Mouse (Mus musculus) G1E (cell line): ENCODE measurements around the gene Ppil2. TPM values are rescaled to one million over a fixed set of nuclear protein-coding genes. Genes with fewer than 3 reads are reported as not detected.

Experiments used
- ATAC-seq: 2 replicates; pipeline ENCODE4 v1.8.0; 2016; ENCODE audit warnings: mild to moderate bottlenecking; ENCODE audit not compliant: insufficient number of reproducible peaks, poor library complexity, low FRiP score, severe bottlenecking; ENCODE audit errors: extremely low read depth
- DNase-seq: peaks from one replicate; pipeline ENCODE4 v3.0.0; 2012; ENCODE audit warnings: low spot score
- H3K27me3 ChIP-seq: 2 replicates; pipeline ENCODE4 v1.6.1; 2012; ENCODE audit warnings: mild to moderate bottlenecking, low read length, inconsistent platforms; ENCODE audit not compliant: insufficient read depth
- H3K36me3 ChIP-seq: replicated peaks from 2 replicates; pipeline ENCODE3; 2012; ENCODE audit warnings: mild to moderate bottlenecking, inconsistent platforms
- H3K4me1 ChIP-seq: 2 replicates; pipeline ENCODE4 v1.6.1; 2012; ENCODE audit warnings: low read depth, low read length, inconsistent platforms, mixed read lengths; ENCODE audit not compliant: insufficient read depth
- H3K4me3 ChIP-seq: 2 replicates; pipeline ENCODE4 v1.5.1; 2012; ENCODE audit warnings: low read depth, mild to moderate bottlenecking, inconsistent platforms, low read length, moderate library complexity, mixed read lengths
- H3K9me3 ChIP-seq: replicated peaks from 2 replicates; pipeline ENCODE4 v1.6.1; 2012; ENCODE audit warnings: inconsistent platforms
- CTCF ChIP-seq: IDR thresholded peaks from 2 replicates; pipeline ENCODE4 v1.5.1; 2012; ENCODE audit warnings: low read depth, low read length, inconsistent platforms, mixed read lengths
- GATA1 ChIP-seq: IDR thresholded peaks from 2 replicates; pipeline ENCODE4 v1.6.1; 2012; ENCODE audit warnings: borderline replicate concordance, low read length, inconsistent platforms, mixed read lengths
- GATA2 ChIP-seq: IDR thresholded peaks from 2 replicates; pipeline ENCODE4 v1.6.1; 2012; ENCODE audit warnings: low read depth, low read length, inconsistent platforms, borderline replicate concordance
- POLR2AphosphoS5 ChIP-seq: IDR thresholded peaks from 2 replicates; pipeline ENCODE4 v1.6.1; 2012; ENCODE audit warnings: low read depth, low read length, inconsistent platforms; ENCODE audit not compliant: insufficient replicate concordance
- TAL1 ChIP-seq: conservative IDR thresholded peaks from 2 replicates; pipeline ENCODE4 v1.6.1; 2012; ENCODE audit warnings: low read depth, low read length, inconsistent platforms, mixed read lengths
- polyA plus RNA-seq: library from polyadenylated mRNA; stranded (reverse); fragments of >175 nt; gene quantifications from 2 replicates; pipeline ENCODE4 v1.2.3, GENCODE M21; 2012
- total RNA-seq, 2 experiments: library from RNA; stranded (forward) in 1 of 2; stranded (reverse) in 1 of 2; fragments of 200-1000 nt in 1 of 2; fragments of >200 nt in 1 of 2; fragmentation: Nextera tagmentation in 1 of 2; gene quantifications; 2 replicates each; pipeline ENCODE4 v1.2.3; 2014 to 2017

The Ppil2 gene
- total and polyA plus RNA-seq, 3 experiments = 65.1 to 127 (median 110) TPM

DNA sequence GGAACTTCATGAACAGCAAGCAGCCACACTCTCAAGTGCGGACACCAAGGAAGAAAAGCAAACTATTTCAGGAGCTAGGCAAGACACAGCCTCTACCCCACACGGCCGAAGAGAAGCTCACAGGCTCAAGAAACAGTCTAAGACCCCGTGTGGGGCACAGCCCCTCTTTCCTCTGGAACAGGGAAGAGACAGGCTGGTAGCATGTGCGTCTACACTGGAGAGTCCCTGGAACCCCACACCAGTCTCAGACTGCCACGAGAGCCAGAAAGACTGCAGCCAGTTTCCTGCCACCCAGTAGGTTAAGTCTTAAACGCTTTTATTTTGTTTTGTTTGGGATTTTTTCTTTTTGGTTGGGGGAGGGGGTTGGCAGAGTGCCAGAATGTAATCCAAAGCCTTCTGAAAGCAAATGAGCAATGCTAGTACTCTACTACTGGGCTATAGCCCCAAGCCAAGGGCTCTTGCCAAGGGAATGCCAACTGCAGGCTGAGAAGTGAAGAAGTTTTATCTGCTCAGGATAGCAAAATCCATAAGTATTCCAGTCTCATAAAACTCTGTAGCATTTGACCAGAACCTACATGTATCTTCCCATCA, 8.3 kb downstream of the Ppil2 start:
- H3K9me3 ChIP-seq = no peaks in the 10 kb centered on the region
- DNase-seq (no peak), ATAC-seq (no peak)
- peaks cover 95% of the 10 kb centered on the region for H3K36me3 ChIP-seq
- TF ChIP-seq TAL1 (no peak), CTCF (no peak)
- no peak overlapping the region for H3K4me3 ChIP-seq
- H3K27me3 ChIP-seq = no peaks in the 10 kb centered on the region
- peaks cover 10% of the 10 kb centered on the region for H3K4me1 ChIP-seq

- TF ChIP-seq GATA1 (no peak), CTCF (no peak), TAL1 (no peak), POLR2AphosphoS5 (no peak), GATA2 (no peak)
- Histone ChIP-seq H3K4me3 (no peak overlapping the region), H3K36me3 (peaks cover 99% of the 10 kb centered on the region), H3K9me3 (no peaks in the 10 kb centered on the region), H3K4me1 (peaks cover 3% of the 10 kb centered on the region; the same call in 1 of the 2 replicates), H3K27me3 (no peaks in the 10 kb centered on the region)
- no peak for DNase-seq
- ATAC-seq = no peak
These were observed 14.1 kb downstream of the Ppil2 start for GRCm38 (mm10) chr16:17096938-17097337.

DNA sequence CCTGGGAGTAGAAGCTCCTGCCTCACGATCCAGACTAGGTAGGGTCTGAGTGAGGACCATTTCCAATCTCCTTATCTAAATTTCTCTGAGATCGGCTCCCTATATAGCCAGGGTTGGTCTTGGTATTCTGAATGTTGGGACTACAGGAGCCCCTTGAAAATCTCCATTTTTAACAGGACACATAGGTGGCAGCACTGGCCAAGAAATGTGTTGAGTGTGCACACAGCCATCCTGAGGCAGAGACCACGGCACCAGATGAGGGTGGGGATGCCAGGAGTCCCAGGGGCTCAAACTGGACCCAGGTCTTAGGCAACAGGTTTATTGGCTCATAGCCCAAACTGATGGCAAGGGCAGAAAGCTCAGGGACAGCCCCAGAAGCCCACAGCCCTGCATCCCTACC, 22.7 kb downstream of the Ppil2 start:
- no peak for TF ChIP-seq GATA1
- TF ChIP-seq CTCF = no peak
- no peak for TF ChIP-seq TAL1
- TF ChIP-seq POLR2AphosphoS5 = no peak
- no peak for TF ChIP-seq GATA2
- no peaks in the 10 kb centered on the region for H3K4me1 ChIP-seq
- peaks cover 99% of the 10 kb centered on the region for H3K36me3 ChIP-seq

GRCm38 (mm10) chr16:17086669-17087193, 24.3 kb downstream of the Ppil2 start:
- Histone ChIP-seq H3K9me3 (no peaks in the 10 kb centered on the region), H3K4me1 (no peaks in the 10 kb centered on the region), H3K27me3 (no peaks in the 10 kb centered on the region), H3K4me3 (no peak overlapping the region), H3K36me3 (peaks cover 98% of the 10 kb centered on the region)
- TF ChIP-seq CTCF (no peak), POLR2AphosphoS5 (no peak), GATA2 (no peak), TAL1 (no peak), GATA1 (no peak)
- ATAC-seq (no peak), DNase-seq (no peak)

More for the DNA sequence above, 22.7 kb downstream of the Ppil2 start:
- DNase-seq = no peak
- H3K4me3 ChIP-seq = no peak overlapping the region
- no peaks in the 10 kb centered on the region for H3K9me3 ChIP-seq
- H3K27me3 ChIP-seq = no peaks in the 10 kb centered on the region
- ATAC-seq = no peak

- Histone ChIP-seq H3K9me3 (no peaks in the 10 kb centered on the region), H3K4me3 (no peak overlapping the region), H3K4me1 (peaks cover 3% of the 10 kb centered on the region; the same call in 1 of the 2 replicates), H3K27me3 (no peaks in the 10 kb centered on the region), H3K36me3 (peaks cover 98% of the 10 kb centered on the region)
- TF ChIP-seq GATA1 = no peak
- no peak for TF ChIP-seq TAL1
- TF ChIP-seq GATA2 = no peak
- TF ChIP-seq POLR2AphosphoS5 = no peak
- TF ChIP-seq CTCF = no peak
- DNase-seq (no peak), ATAC-seq (no peak)
These were observed 24.8 kb downstream of the Ppil2 start for GRCm38 (mm10) chr16:17086241-17086640.

- no peak for ATAC-seq
- H3K27me3 ChIP-seq = no peaks in the 10 kb centered on the region
- no peak overlapping the region for H3K4me3 ChIP-seq
- no peak for DNase-seq
- peaks cover 94% of the 10 kb centered on the region for H3K36me3 ChIP-seq
- TF ChIP-seq TAL1 (no peak), GATA1 (no peak), GATA2 (no peak), CTCF (no peak), POLR2AphosphoS5 (no peak)
- H3K9me3 ChIP-seq = no peaks in the 10 kb centered on the region
- peaks cover 3% of the 10 kb centered on the region; the same call in 1 of the 2 replicates for H3K4me1 ChIP-seq
These were observed 25.4 kb downstream of the Ppil2 start for GRCm38 (mm10) chr16:17085636-17086035.
